Mouse (Mus musculus) limb, embryonic 14.5 days (tissue): ENCODE data around the gene Rpl18a. TPM values are rescaled to one million over a fixed set of nuclear protein-coding genes. Genes with fewer than 3 reads are reported as not detected.

Experiments
- ATAC-seq: fragments of 200-750 bp; cut with Nextera tagmentation; 2 replicates; pipeline ENCODE4 v1.8.0; 2017; ENCODE audit warnings: low read depth, moderate number of reproducible peaks, moderate TSS enrichment; ENCODE audit not compliant: low FRiP score
- DNase-seq: peaks from one replicate; pipeline ENCODE4 v3.0.0-alpha.2; 2015; ENCODE audit warnings: low spot score
- H3K27ac ChIP-seq: fragments of 300-500 bp; sonication (generic); replicated peaks from 2 replicates; pipeline ENCODE4 v1.5.1; 2014; ENCODE audit warnings: low read depth, mild to moderate bottlenecking, low read length, moderate library complexity, mixed read lengths
- H3K27me3 ChIP-seq: fragments of 300-500 bp; sonication (generic); 2 replicates; pipeline ENCODE4 v1.6.1; 2014; ENCODE audit warnings: low read length, mixed read lengths; ENCODE audit not compliant: control insufficient read depth, insufficient read depth
- H3K36me3 ChIP-seq: fragments of 300-500 bp; sonication (generic); 2 replicates; pipeline ENCODE4 v1.6.1; 2014; ENCODE audit warnings: mild to moderate bottlenecking, low read length, moderate library complexity, mixed read lengths; ENCODE audit not compliant: control insufficient read depth, insufficient read depth
- H3K4me1 ChIP-seq: fragments of 300-500 bp; sonication (generic); 2 replicates; pipeline ENCODE4 v1.6.1; 2014; ENCODE audit warnings: antibody characterized with exemption, low read length, mixed read lengths; ENCODE audit not compliant: control insufficient read depth, insufficient read depth
- H3K4me2 ChIP-seq: fragments of 300-500 bp; sonication (generic); replicated peaks from 2 replicates; pipeline ENCODE4 v1.6.1; 2014; ENCODE audit warnings: low read depth, mild to moderate bottlenecking, low read length, moderate library complexity; ENCODE audit not compliant: severe bottlenecking
- H3K4me3 ChIP-seq: fragments of 300-500 bp; sonication (generic); replicated peaks from 2 replicates; pipeline ENCODE4 v1.5.1; 2014; ENCODE audit warnings: low read length
- H3K9ac ChIP-seq: fragments of 300-500 bp; sonication (generic); 2 replicates; pipeline ENCODE4 v1.6.1; 2014; ENCODE audit warnings: mild to moderate bottlenecking, low read depth, low read length, moderate library complexity; ENCODE audit not compliant: severe bottlenecking
- H3K9me3 ChIP-seq: fragments of 300-500 bp; sonication (generic); 2 replicates; pipeline ENCODE4 v1.6.1; 2016; ENCODE audit warnings: low read length; ENCODE audit not compliant: control insufficient read depth
- POLR2A ChIP-seq: fragments of 200-500 bp; IDR thresholded peaks from 2 replicates; pipeline ENCODE4 v1.8.0; 2012; ENCODE audit warnings: inconsistent platforms, mild to moderate bottlenecking, moderate library complexity, borderline replicate concordance; ENCODE audit not compliant: insufficient read depth, insufficient read length; ENCODE audit errors: extremely low read depth
- WGBS: fragments of 180-500 bp; shearing (Covaris S2); extraction: QIAGEN DNeasy Blood & Tissue Kit; methylation state at CpG from one replicate; pipeline ENCODE4 v1.1.7; 2014; 5-methylcytosine and 5-hydroxymethylcytosine counted together
- polyA plus RNA-seq, 2 experiments: library from polyadenylated mRNA; depleted of rRNA in 1 of 2; stranded (reverse) in 1 of 2; unstranded in 1 of 2; fragments of >200 nt; fragmentation: Nextera tagmentation in 1 of 2; extraction: Ambion mirVana in 1 of 2; gene quantifications; 2 replicates each; pipeline versions ENCODE4 v1.2.1 to v1.2.3; 2012 to 2014

Gene Rpl18a
- polyA plus RNA-seq, 2 experiments = 5,343 to 5,809 TPM

DNA sequence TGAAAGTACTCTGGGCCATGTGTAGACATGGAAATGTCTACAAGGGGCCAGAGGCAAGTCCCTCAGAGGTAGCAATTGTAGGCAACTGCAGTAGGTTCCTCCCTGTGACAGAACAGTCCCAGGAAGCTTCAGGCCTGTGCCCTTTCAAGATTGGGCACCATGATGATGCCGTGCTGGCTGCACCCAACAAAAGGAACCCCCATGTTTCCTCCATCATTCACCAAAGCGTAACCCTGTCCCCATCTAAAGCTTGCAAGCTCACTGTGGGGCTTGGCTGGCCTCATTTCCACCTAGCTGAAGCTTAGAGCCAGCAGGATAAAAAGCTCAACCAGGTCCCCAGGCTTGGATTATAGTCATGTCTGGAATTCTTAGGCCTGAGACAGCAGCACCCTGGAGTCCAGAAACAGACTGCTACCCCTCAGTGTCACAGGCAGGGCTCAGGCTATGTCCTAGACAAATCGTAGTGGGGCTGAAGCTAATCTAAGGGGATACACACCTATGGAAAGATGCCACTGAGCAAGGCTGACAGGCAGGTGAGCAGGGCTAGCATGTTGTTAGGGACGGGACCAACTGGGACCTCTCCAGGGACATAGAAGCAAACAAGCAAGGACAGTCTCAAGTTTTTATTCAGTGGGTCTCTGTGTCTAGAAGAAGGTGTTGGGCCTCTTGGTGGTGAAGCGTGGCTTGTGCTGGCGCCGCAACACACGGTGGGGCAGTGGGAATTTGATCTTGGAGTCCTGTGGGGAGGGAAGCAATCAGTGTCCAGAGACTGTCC, 2.3 kb downstream of the Rpl18a start:
- Histone ChIP-seq H3K9ac (no peak overlapping the region), H3K27me3 (peaks cover 33% of the 10 kb centered on the region), H3K4me2 (no peak overlapping the region), H3K4me3 (no peak overlapping the region), H3K4me1 (peaks cover 10% of the 10 kb centered on the region), H3K9me3 (no peaks in the 10 kb centered on the region), H3K27ac (no peak overlapping the region), H3K36me3 (peaks cover 30% of the 10 kb centered on the region)
- no peak for TF ChIP-seq POLR2A
- DNase-seq (no peak), ATAC-seq (no peak)
- 92% methylated on average over 8 of the region's 8 CpGs for WGBS

DNA sequence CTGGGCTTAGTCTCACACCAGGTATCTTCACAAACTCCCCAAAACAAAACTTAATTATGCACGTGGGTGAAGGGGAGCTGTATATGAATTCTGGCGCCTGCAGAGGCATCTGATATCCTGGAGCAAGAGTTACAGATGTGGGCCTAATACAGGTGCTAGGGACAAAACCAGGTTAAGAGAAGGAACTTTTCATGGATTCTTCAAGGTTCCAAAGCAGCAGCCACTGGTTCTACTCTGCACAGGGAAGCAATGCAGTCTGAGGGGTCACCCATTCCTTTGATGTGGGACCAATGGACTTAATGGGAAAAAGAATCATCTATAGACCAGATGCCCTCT, 2.9 kb downstream of the Rpl18a start:
- Histone ChIP-seq H3K9me3 (no peaks in the 10 kb centered on the region), H3K4me2 (no peak overlapping the region), H3K4me1 (peaks cover 10% of the 10 kb centered on the region), H3K27ac (no peak overlapping the region), H3K4me3 (no peak overlapping the region), H3K9ac (no peak overlapping the region), H3K36me3 (peaks cover 30% of the 10 kb centered on the region), H3K27me3 (peaks cover 33% of the 10 kb centered on the region)
- WGBS = 61% methylated on average over 2 of the region's 2 CpGs
- no peak for TF ChIP-seq POLR2A
- ATAC-seq = no peak
- DNase-seq = no peak

DNA sequence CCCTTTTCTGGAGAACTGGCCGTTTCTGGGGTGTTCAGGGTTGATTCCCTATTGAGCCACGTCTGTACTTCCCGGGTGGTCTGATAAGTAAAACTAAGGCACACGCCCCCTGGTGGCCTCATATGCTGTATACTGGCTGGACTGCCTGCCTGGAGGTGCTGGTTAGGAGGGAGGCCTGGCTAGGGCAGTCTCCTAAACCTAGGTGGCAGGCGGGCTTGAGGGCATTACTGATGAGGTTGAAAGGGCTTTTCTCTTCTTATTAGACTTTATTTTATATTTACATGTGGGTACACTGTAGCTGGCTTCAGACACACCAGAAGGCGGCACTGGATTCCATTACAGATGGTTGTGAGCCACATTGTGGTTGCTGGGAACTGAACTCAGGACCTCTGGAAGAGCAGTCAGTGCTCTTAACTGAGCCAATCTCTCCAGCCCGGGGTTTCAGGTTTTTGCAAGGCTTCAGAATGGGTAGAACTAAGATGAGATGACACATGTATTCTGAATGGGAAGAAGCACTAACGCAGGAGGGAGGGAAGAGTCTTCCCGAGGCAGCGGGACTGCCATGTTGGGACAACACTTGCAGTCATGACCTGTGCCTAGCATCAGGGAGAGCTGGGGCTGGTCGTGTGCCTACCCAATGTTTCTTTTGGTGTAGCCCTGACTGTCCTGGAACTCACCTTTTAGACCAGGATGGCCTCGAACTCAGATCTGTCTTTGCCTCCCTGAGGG, 3.4 kb downstream of the Rpl18a start:
- Histone ChIP-seq H3K27ac (no peak overlapping the region), H3K36me3 (peaks cover 30% of the 10 kb centered on the region), H3K4me1 (peaks cover 10% of the 10 kb centered on the region), H3K9ac (no peak overlapping the region), H3K4me2 (no peak overlapping the region), H3K4me3 (no peak overlapping the region), H3K27me3 (peaks cover 33% of the 10 kb centered on the region), H3K9me3 (no peaks in the 10 kb centered on the region)
- ATAC-seq (peak; percentile 28; the same call in 1 of the 2 replicates), DNase-seq (peak; percentile 89)
- 26% methylated on average over 12 of the region's 12 CpGs for WGBS
- no peak for TF ChIP-seq POLR2A

DNA sequence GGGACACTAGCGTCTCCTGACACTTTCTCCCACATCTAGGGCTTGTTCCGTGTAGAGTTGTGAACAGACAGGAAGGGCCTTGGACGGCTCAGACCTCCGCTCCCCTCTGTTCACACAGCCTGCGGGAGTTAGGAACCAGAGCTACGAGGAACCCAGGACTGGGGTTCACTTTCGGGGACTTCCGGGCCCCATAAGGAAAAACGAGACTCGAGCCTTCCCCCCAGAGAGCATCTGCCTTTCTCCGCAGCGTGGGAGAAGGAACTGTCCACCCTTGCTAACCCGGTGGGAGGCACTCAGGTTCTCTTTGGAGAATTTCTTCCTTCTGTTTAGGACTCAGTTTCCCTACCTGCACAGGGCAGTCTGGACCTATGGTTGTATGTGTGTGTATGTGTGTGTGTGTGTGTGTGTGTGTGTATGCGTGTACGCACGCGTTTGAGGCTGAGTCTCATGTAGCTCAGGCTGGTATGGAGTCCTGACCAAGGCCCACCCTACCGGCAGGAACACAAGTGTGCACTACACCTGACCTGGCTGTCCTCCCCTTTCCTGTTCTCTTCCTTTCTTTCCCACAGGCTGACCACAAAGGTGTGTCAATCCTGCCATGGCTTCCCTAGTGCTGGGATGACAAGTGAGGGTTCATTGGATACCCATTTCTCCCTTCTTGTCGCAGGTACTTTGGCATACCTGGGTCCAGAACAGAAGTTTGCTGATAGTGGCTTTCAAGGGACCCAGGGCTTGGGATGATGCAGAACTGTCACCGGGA, 4.1 kb downstream of the Rpl18a start:
- peaks cover 33% of the 10 kb centered on the region for H3K27me3 ChIP-seq
- peak overlapping the region; percentile 36 for H3K9ac ChIP-seq
- peak overlapping the region; percentile 47; the same call in 1 of the 2 replicates for H3K4me2 ChIP-seq
- H3K4me1 ChIP-seq = peaks cover 6% of the 10 kb centered on the region
- TF ChIP-seq POLR2A = no peak
- ATAC-seq = no peak
- no peak overlapping the region for H3K27ac ChIP-seq
- DNase-seq = no peak
- peak overlapping the region; percentile 31 for H3K4me3 ChIP-seq
- H3K36me3 ChIP-seq = peaks cover 30% of the 10 kb centered on the region
- H3K9me3 ChIP-seq = no peaks in the 10 kb centered on the region
- 28% methylated on average over 18 of the region's 20 CpGs for WGBS
